ENCODE assay signal across 8 mouse cellular contexts in genomic region chr3:88951327-88951800, GRCm38 (mm10). TPM values are rescaled to one million over a fixed set of nuclear protein-coding genes. Genes with fewer than 3 reads are reported as not detected.
DNase-seq lines count a peak whose midpoint lies in the region; ATAC-seq and TF ChIP-seq lines count a peak whose summit lies in the region.

No protein-coding gene starts in this region.

- H3K4me1 ChIP-seq in kidney, postnatal 0 days (replicated peaks; ENCODE audit: insufficient read depth, low read length), result peaks cover 6% of the 10 kb centered on the region; the same call in 1 of the 2 replicates
- H3K4me1 ChIP-seq in brown adipose tissue, adult 24 weeks (ENCODE audit: control insufficient read depth, insufficient read depth, insufficient read length, low read length), result no peaks in the 10 kb centered on the region
- H3K4me1 ChIP-seq in hindbrain, embryonic 15.5 days (replicated peaks), result peaks cover 42% of the 10 kb centered on the region
- H3K4me1 ChIP-seq in midbrain, embryonic 15.5 days, result peaks cover 46% of the 10 kb centered on the region

- no peaks in the 10 kb centered on the region for H3K27me3 ChIP-seq in kidney, postnatal 0 days (ENCODE audit: insufficient read depth, low read length)
- no peaks in the 10 kb centered on the region for H3K27me3 ChIP-seq in hindbrain, embryonic 15.5 days
- H3K27me3 ChIP-seq in midbrain, embryonic 15.5 days (replicated peaks), result no peaks in the 10 kb centered on the region

- H3K36me3 ChIP-seq in kidney, postnatal 0 days (ENCODE audit: insufficient read depth, low read length), result no peaks in the 10 kb centered on the region
- H3K36me3 ChIP-seq in hindbrain, embryonic 15.5 days, result no peaks in the 10 kb centered on the region
- H3K36me3 ChIP-seq in midbrain, embryonic 15.5 days (replicated peaks), result no peaks in the 10 kb centered on the region

- no peak for ATAC-seq in kidney, postnatal 0 days (replicated peaks; ENCODE audit: low FRiP score, low read depth)
- no peak for ATAC-seq in hindbrain, embryonic 15.5 days (ENCODE audit: low FRiP score, low read depth)
- no peak for ATAC-seq in midbrain, embryonic 15.5 days (replicated peaks)
- ATAC-seq in granulocyte monocyte progenitor cell, adult 5-6 weeks (replicated peaks; ENCODE audit: poor library complexity, severe bottlenecking), result no peak

- H3K9ac ChIP-seq in kidney, postnatal 0 days (ENCODE audit: low read depth, low read length), result peak overlapping the region; percentile 80
- peak overlapping the region; percentile 95 for H3K9ac ChIP-seq in hindbrain, embryonic 15.5 days
- H3K9ac ChIP-seq in midbrain, embryonic 15.5 days, result peak overlapping the region; percentile 94

- intact Hi-C loops in left cerebral cortex, postnatal 10 days (cut with DNase I), result no loop called here

- TF ChIP-seq CTCF in kidney, postnatal 0 days (IDR thresholded peaks at IDR 0.05; ENCODE audit: low read depth), result no peak

- H3K4me2 ChIP-seq in kidney, postnatal 0 days (ENCODE audit: low read length), result peak overlapping the region; percentile 71
- H3K4me2 ChIP-seq in hindbrain, embryonic 15.5 days, result peak overlapping the region; percentile 70
- H3K4me2 ChIP-seq in midbrain, embryonic 15.5 days, result peak overlapping the region; percentile 61

- no peaks in the 10 kb centered on the region for H3K9me3 ChIP-seq in kidney, postnatal 0 days (replicated peaks; ENCODE audit: low read length)
- no peaks in the 10 kb centered on the region for H3K9me3 ChIP-seq in hindbrain, embryonic 15.5 days
- H3K9me3 ChIP-seq in midbrain, embryonic 15.5 days, result no peaks in the 10 kb centered on the region

- DNase-seq in kidney, postnatal 0 days (ENCODE audit: low spot score), result no peak
- DNase-seq in kidney, postnatal 36 days, result no peak
- no peak for DNase-seq in testis, postnatal 14 days (ENCODE audit: low spot score)
- no peak for DNase-seq in left cerebral cortex, postnatal 10 days (ENCODE audit: extremely low spot score in 1 of 2, low spot score in 2 of 2)

- under 1% methylated on average over 5 of the region's 5 CpGs for WGBS in kidney, postnatal 0 days
- WGBS in hindbrain, embryonic 15.5 days, result 0% methylated on average over 5 of the region's 5 CpGs
- WGBS in midbrain, embryonic 15.5 days, result 4% methylated on average over 5 of the region's 5 CpGs

- H3K27ac ChIP-seq in kidney, postnatal 0 days, result peak overlapping the region; percentile 99
- peak overlapping the region; percentile 99 for H3K27ac ChIP-seq in brown adipose tissue, adult 24 weeks (replicated peaks; ENCODE audit: low read depth, low read length)
- H3K27ac ChIP-seq in hindbrain, embryonic 15.5 days (replicated peaks), result peak overlapping the region; percentile 100
- H3K27ac ChIP-seq in midbrain, embryonic 15.5 days, result peak overlapping the region; percentile 99

- peak overlapping the region; percentile 91 for H3K4me3 ChIP-seq in kidney, postnatal 0 days (replicated peaks; ENCODE audit: low read depth, low read length)
- peak overlapping the region; percentile 97 for H3K4me3 ChIP-seq in brown adipose tissue, adult 24 weeks (ENCODE audit: insufficient read depth, low read depth, low read length)
- peak overlapping the region; percentile 88 for H3K4me3 ChIP-seq in hindbrain, embryonic 15.5 days
- H3K4me3 ChIP-seq in midbrain, embryonic 15.5 days, result peak overlapping the region; percentile 84

RNA-seq across cellular contexts. Expression of gene Dap3, which starts 0.4 kb away (rescaled TPM):
- polyA plus RNA-seq in kidney, postnatal 0 days (2015; fragmentation: Nextera tagmentation; extraction: Ambion mirVana), result 150 and 151 TPM in 2 replicates
- 137 and 144 TPM in 2 replicates for polyA plus RNA-seq in brown adipose tissue, adult 24 weeks (2012; ENCODE audit: insufficient read depth, insufficient read length, missing spikeins)
- 121 and 129 TPM in 2 replicates for polyA plus RNA-seq in hindbrain, embryonic 15.5 days (2015; fragmentation: Nextera tagmentation; extraction: Ambion mirVana)
- polyA plus RNA-seq in midbrain, embryonic 15.5 days (2015; fragmentation: Nextera tagmentation; extraction: Ambion mirVana), result 123 and 126 TPM in 2 replicates
- 86.8 and 108 TPM in 2 replicates for total RNA-seq in granulocyte monocyte progenitor cell, adult 5-6 weeks (2014; fragmentation: Nextera tagmentation)
- total RNA-seq in granulocyte monocyte progenitor cell, adult 5-6 weeks (2017), result 83.9 and 89.5 TPM in 2 replicates
- 100 to 1,000 TPM; 116 to 120 TPM for total RNA-seq in left cerebral cortex, postnatal 10 days (2021)

RNA-seq across cellular contexts. Expression of gene Ash1l, which starts 0.9 kb away (rescaled TPM):
- polyA plus RNA-seq in kidney, postnatal 0 days (2015; fragmentation: Nextera tagmentation; extraction: Ambion mirVana), result 13.0 and 14.2 TPM in 2 replicates
- 10.6 and 14.2 TPM in 2 replicates for polyA plus RNA-seq in brown adipose tissue, adult 24 weeks (2012; ENCODE audit: insufficient read depth, insufficient read length, missing spikeins)
- 17.5 and 19.5 TPM in 2 replicates for polyA plus RNA-seq in hindbrain, embryonic 15.5 days (2015; fragmentation: Nextera tagmentation; extraction: Ambion mirVana)
- 21.1 and 22.0 TPM in 2 replicates for polyA plus RNA-seq in midbrain, embryonic 15.5 days (2015; fragmentation: Nextera tagmentation; extraction: Ambion mirVana)
- total RNA-seq in granulocyte monocyte progenitor cell, adult 5-6 weeks (2014; fragmentation: Nextera tagmentation), result 37.7 and 41.5 TPM in 2 replicates
- total RNA-seq in granulocyte monocyte progenitor cell, adult 5-6 weeks (2017), result 17.0 and 23.5 TPM in 2 replicates
- total RNA-seq in left cerebral cortex, postnatal 10 days (2021), result 10 to 100 TPM; 59.9 to 62.0 TPM

RNA-seq across cellular contexts. Expression of gene Msto1, which starts 37.6 kb away (rescaled TPM):
- 53.1 and 58.0 TPM in 2 replicates for polyA plus RNA-seq in kidney, postnatal 0 days (2015; fragmentation: Nextera tagmentation; extraction: Ambion mirVana)
- polyA plus RNA-seq in brown adipose tissue, adult 24 weeks (2012; ENCODE audit: insufficient read depth, insufficient read length, missing spikeins), result 6.1 and 9.3 TPM in 2 replicates
- 47.4 and 50.6 TPM in 2 replicates for polyA plus RNA-seq in hindbrain, embryonic 15.5 days (2015; fragmentation: Nextera tagmentation; extraction: Ambion mirVana)
- polyA plus RNA-seq in midbrain, embryonic 15.5 days (2015; fragmentation: Nextera tagmentation; extraction: Ambion mirVana), result 49.5 and 52.2 TPM in 2 replicates
- total RNA-seq in granulocyte monocyte progenitor cell, adult 5-6 weeks (2014; fragmentation: Nextera tagmentation), result 19.9 and 25.5 TPM in 2 replicates
- 27.6 and 29.4 TPM in 2 replicates for total RNA-seq in granulocyte monocyte progenitor cell, adult 5-6 weeks (2017)
- 10 to 100 TPM; 28.9 to 31.9 TPM for total RNA-seq in left cerebral cortex, postnatal 10 days (2021)
